Mouse (Mus musculus): ENCODE measurements at regions not wholly inside any gene's neighbourhood (a gene's known extent, or its start where the extent isn't known, plus 50 kb on each side); places are given as distances from the start of the nearest gene placed in this dataset.

DNA sequence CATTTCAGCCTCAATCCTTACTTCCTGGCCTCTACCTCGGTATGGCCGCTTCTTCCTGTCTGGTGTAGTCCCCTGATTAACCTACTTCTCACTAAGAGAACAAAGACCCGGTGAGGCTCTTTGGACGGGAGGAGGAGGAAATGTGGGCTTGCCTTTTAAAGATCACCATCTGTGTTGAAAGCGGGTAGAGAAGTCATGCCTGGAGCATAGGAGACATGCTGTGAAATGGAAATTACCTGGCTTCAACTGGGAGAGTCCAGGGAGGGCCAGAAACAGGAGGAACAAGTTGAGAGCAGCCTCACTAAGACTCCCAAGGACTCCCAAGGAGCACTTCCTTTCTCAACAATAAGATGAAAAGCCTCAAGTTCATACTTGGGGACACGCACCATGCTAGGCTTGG is 59.4 kb upstream of the E2f3 start:
- DNase-seq (ENCODE audit: extremely low spot score in 1 of 2, low spot score in 1 of 2) = no peak

DNA sequence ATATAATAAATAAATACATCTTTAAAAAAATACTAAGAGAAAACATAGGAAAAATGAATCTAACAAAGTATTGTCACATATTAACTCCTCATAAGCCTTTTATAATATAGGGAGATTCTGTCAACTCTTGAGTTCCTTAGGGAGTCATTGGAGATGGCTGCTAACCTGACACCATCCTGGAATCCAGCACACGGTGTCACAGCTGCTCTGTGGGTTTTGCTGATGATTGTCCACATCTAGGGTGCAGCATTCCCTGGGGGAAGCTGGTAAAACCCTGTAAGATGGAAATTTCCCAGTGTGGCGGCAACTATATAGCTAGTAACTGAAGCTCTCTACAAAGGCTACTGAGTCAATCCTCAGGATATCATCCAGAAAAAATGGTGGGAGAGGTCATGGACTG is 58.9 kb upstream of the E2f3 start:
- no peak for DNase-seq (ENCODE audit: extremely low spot score in 1 of 2, low spot score in 1 of 2)

DNA sequence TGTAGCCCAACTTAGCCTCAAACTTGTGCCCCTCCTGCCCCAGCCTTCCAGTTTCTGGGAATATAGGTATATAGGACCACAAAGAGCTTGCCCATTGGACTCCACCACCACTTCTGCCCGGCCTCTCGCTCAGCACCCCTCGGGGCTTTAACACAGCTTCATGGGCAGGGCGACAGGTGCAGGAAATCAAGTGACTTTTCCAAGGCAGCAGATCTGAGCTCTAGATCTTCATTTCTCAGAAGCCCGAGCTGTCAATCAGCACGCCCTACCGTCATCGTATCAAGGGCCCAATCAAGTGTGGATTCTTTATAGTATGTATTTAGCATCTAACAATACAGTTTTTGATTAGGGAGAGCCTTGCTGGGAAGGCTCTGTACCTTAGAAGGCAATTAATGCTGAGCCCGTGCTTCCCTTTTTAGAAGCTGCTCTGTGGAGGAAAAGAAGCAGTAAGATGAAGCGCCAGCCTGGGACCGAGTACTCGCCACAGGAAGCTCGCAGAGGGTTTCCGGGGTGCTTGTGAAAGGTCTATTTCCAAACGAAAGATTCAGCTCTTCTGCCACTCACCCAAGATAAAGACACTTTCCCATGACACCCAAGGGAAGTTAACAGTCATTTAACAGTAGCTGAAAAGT is 56.9 kb upstream of the E2f3 start:
- peak; percentile 11 to 20 for DNase-seq (ENCODE audit: extremely low spot score in 1 of 2, low spot score in 1 of 2)

DNA sequence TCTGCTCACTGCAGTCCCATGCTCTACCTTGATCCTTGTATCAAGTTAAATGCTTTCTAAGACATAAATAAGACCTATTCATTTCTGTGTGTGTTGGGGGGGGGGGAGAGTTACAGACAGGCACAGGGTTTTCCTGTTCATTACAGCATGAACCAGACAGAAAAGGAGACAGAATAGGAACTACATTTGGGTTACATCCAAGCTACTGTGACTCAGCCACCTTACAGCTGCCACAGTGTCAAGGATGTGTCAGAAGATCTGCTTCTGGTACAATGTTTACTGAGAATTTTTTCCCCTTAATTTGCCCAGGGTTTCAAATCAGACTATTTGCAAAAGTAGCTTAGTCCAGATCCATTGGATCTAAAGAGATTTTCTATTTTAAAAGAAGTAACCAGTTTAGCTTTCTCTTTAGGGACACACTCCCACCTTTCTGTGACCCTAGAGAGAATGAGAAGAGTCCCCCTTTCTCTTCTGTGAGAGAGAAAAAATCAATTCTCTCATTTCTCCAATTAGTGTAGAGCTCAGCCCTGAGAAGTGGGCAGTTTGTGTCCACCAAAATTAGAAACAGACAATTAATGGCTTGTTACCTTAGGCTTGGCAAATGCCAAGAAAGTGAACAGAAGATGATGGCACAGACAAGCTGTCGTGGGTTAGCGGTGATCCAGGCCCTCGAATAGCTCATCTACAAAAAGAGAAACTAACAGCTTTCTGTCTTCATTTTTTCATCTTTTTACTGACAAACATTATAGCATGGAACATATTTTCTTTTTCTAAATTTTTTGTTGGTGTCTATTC is 55.8 kb upstream of the E2f3 start:
- peak in 1 of 2 experiments; percentile 50 for DNase-seq (ENCODE audit: extremely low spot score in 1 of 2, low spot score in 1 of 2)

DNA sequence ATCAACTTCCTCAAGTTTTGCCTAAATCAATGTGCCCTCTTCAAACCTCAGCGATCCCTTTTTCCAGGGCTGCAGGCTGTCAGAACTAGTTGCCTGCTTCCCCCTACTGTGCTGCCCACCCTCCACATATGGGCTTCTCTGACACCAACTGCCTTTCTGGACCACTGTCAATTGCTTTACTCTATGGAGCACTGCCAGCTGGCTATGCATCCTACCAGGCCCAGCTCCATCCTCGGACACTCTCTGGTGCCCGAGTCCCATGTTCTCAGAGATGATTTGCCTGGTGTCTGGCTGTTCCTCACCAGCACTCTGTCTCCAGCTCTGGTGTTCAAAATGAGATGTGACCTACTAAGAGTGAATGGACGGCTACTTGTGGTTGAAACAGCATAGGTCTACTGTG is 54.4 kb upstream of the E2f3 start:
- DNase-seq (ENCODE audit: extremely low spot score in 1 of 2, low spot score in 1 of 2) = no peak

DNA sequence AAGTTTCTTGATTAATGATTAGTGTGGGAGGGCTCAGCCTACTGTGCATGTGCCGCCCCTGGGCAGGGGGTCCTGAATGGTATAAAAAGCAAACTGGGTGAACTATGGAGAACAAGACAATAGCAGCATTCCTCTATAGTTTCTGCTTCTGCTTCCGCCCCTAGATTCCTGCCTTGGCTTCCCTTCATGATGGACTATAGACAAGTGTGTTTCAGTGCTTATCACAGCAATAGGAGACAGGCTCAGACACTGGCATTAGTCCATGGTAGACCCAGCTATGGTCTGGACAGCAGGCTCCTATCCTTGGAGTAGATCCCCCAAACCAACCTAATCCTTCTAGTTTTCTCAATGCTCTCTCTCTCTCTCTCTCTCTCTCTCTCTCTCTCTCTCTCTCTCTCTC is 53.9 kb upstream of the E2f3 start:
- DNase-seq (ENCODE audit: extremely low spot score in 1 of 2, low spot score in 1 of 2) = no peak

DNA sequence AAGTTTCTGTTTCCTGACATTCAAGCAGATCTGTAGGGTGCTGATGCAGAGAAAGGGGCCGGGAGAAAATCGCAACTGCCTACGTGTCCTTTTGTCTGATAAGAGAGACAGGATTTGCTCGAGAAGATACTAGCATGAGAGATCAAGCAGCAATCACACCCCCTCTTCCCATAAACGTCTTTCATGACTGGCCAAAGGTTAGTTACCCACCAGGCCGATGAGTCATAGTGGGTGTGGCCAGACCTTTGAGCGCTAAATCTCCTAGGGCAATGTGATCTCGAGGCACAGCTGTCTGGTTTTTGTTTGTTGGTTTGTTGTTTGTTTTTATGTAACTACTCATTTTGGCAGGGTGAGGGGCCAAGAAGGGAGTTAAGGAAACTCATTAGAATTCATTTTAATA is 50.7 kb upstream of the E2f3 start:
- no peak for DNase-seq (ENCODE audit: extremely low spot score in 1 of 2, low spot score in 1 of 2)

DNA sequence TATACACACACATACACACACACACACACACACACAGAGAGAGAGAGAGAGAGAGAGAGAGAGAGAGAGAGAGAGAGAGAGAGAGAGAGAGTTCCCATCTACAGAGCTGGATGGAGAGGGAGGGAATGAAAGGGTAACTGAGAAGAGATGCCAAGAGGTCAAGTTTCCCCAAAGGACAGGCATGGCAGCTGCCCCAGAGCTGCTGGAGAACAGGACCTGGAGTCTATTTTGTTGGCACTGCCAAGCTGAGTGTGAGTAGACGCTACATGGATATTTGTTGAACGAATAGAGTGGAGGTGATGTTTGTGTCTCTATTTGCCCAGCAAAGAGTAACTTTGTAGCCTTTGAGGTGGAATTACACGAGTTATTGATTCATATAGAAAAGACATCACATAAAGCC is 50.2 kb upstream of the E2f3 start:
- no peak for DNase-seq (ENCODE audit: extremely low spot score in 1 of 2, low spot score in 1 of 2)
